Mouse (Mus musculus): ENCODE data around the gene Gm42878.

Gene Gm42878

GRCm38 (mm10) chr5:121544910-121545792, at the start of gene Gm42878, which contains the start of gene Adam1a:
TSS of gene Gm42878 (minus strand) at chr5:121545482.
TSS of gene Adam1a (minus strand) at chr5:121545482.
- DNase-seq (ENCODE audit: extremely low read depth, insufficient read length, low spot score) = peak; percentile 43

GRCm38 (mm10) chr5:121594714-121595313, 49.5 kb upstream of the Gm42878 start:
- no peak for DNase-seq (ENCODE audit: extremely low read depth, insufficient read length, low spot score)

GRCm38 (mm10) chr5:121593451-121594401, 48.4 kb upstream of the Gm42878 start, which contains the start of gene Aldh2:
TSS of gene Aldh2 (minus strand) at chr5:121593824.
- DNase-seq (ENCODE audit: extremely low read depth, insufficient read length, low spot score) = peak; percentile 91

- DNase-seq (ENCODE audit: extremely low read depth, insufficient read length, low spot score) = no peak
These were observed 47.6 kb upstream of the Gm42878 start for GRCm38 (mm10) chr5:121592816-121593407.

GRCm38 (mm10) chr5:121592064-121592815, 47.0 kb upstream of the Gm42878 start:
- DNase-seq (ENCODE audit: extremely low read depth, insufficient read length, low spot score) = peak; percentile 28

GRCm38 (mm10) chr5:121591417-121592063, 46.3 kb upstream of the Gm42878 start:
- DNase-seq (ENCODE audit: extremely low read depth, insufficient read length, low spot score) = no peak

GRCm38 (mm10) chr5:121589928-121590327, 44.6 kb upstream of the Gm42878 start:
- no peak for DNase-seq (ENCODE audit: extremely low read depth, insufficient read length, low spot score)

GRCm38 (mm10) chr5:121586400-121587039, 41.2 kb upstream of the Gm42878 start:
- DNase-seq (ENCODE audit: extremely low read depth, insufficient read length, low spot score) = no peak

GRCm38 (mm10) chr5:121585699-121586098, 40.4 kb upstream of the Gm42878 start:
- DNase-seq (ENCODE audit: extremely low read depth, insufficient read length, low spot score) = no peak

GRCm38 (mm10) chr5:121585005-121585404, 39.7 kb upstream of the Gm42878 start:
- DNase-seq (ENCODE audit: extremely low read depth, insufficient read length, low spot score) = peak; percentile 78

GRCm38 (mm10) chr5:121583765-121584501, 38.7 kb upstream of the Gm42878 start:
- DNase-seq (ENCODE audit: extremely low read depth, insufficient read length, low spot score) = peak; percentile 99

GRCm38 (mm10) chr5:121581945-121582344, 36.7 kb upstream of the Gm42878 start:
- no peak for DNase-seq (ENCODE audit: extremely low read depth, insufficient read length, low spot score)

- DNase-seq (ENCODE audit: extremely low read depth, insufficient read length, low spot score) = no peak
These were observed 31.7 kb upstream of the Gm42878 start for GRCm38 (mm10) chr5:121576927-121577488.

- DNase-seq (ENCODE audit: extremely low read depth, insufficient read length, low spot score) = no peak
These were observed 30.6 kb upstream of the Gm42878 start for GRCm38 (mm10) chr5:121575867-121576266.

- no peak for DNase-seq (ENCODE audit: extremely low read depth, insufficient read length, low spot score)
These were observed 28.9 kb upstream of the Gm42878 start for GRCm38 (mm10) chr5:121574145-121574544.

- no peak for DNase-seq (ENCODE audit: extremely low read depth, insufficient read length, low spot score)
These were observed 25.5 kb upstream of the Gm42878 start for GRCm38 (mm10) chr5:121570787-121571186.

- DNase-seq (ENCODE audit: extremely low read depth, insufficient read length, low spot score) = no peak
These were observed 24.7 kb upstream of the Gm42878 start for GRCm38 (mm10) chr5:121569881-121570420.

Data from 3134 (cell line).